Mouse (Mus musculus): Measurements from ENCODE around the gene Ifngr1.

Gene Ifngr1

DNA sequence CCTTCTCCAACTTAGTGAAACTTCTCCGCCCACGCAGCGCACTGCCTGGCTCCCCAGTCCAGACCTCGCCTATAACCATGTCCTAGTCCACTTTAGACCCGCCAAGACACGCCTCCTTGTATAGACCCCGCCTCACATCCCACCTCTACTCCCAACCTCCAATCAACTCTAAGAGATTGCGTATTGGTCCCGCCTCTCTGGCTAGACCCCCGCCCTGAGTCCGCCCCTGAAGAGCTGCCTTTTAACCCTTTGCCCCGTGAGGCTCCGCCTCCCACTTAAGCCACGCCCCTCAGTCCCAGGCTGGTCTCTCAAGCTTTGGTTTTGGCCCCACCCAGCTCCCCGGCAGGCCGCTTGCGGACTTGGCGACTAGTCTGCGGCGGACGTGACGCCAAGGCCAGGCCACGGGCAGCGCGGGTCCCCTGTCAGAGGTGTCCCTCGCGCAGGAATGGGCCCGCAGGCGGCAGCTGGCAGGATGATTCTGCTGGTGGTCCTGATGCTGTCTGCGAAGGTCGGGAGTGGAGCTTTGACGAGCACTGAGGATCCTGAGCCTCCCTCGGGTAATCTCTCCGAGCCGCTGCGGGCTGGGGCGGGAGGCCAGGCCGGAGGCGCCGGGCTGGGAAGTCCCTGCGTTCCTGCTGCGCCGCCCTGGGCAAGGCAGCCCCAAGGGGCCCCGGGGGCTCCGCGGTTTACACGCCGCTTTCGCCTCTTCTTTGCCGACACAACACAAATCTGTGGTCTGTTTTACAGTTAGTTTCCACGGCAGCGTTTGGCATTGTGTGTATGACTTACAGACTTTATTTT, at the start of gene Ifngr1:
Ifngr1 (plus strand) TSS at position 309 of the 801 bp plus-strand sequence.
- ChIA-PET POLR2A (interaction anchor here in 3 of 4 experiments (0.6 to 2.0 kb wide), 38 partner anchors 8 to 756 kb away, joined by 3 to 13 read pairs (median 3); partner anchors contain the start of genes Bclaf1 (in 1 of the 3), Map3k5 (in 1 of the 3), Mtfr2 (in 1 of the 3) and Olig3 (in 1 of the 3)), CTCF (interaction anchor here in 3 of 4 experiments (0.6 to 1.5 kb wide), 5 partner anchors 9 to 577 kb away, joined by 3 to 8 read pairs (median 4); no protein-coding TSS in a partner anchor)

DNA sequence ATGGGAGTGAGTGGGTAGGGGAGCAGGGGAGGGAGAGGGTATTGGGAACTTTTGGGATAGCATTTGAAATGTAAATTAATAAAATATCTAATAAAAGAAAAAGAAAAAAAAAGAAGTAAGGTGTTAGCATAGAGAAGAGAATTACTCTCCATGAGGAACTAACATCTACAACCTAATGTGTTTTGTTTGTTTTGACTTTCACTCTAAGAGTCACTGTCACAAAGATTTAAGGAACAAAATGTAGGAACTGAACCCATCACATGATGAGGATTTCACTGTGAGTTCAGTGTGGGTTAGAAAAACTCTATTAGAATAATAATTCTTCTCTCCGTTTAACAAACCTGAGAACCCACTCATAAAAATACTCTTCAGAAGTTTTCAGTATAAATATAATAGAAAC, 44.9 kb upstream of the Ifngr1 start:
- ChIA-PET CTCF (no interaction called here), POLR2A (no interaction called here)

DNA sequence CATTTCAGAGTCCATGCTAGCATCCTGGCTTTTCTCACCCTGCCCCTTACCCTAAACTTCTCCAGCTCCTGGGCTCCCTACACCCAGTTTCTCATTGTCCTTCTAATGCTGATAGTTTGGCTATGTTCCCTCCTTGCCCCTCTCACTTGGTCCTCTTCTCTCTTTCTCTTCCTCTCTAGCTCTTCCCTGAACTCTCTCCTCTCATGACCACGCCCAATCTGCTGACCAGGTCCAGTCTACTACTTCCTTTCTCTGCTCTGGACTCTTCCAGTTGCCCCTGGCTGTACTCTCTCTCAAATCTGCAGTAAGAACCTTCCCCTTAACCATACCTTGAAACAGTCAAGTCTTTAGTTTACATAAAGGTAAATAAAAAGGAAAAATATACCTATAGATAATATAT, 43.7 kb upstream of the Ifngr1 start:
- POLR2A ChIA-PET, result no interaction called here
- CTCF ChIA-PET, result no interaction called here

DNA sequence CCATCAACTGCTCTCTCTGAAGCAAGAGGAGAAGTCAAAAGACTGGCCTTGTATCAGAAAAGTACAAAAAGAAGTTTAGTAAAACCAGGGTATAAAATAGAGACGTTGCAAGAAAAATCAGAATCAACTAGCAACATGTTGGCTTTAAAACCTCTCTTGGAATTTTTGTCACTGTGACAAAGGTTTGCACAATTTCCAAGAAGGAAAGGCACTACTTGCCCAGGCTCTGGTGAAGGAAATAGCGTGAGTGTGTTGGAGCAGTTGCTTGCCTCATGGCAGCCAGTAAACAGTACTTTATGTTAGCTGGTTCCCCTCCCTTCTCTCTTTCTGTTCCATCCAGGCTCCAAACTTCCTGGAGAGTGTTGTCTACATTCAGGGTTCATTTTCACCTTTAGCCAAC, 43.3 kb upstream of the Ifngr1 start:
- POLR2A ChIA-PET, result no interaction called here
- CTCF ChIA-PET, result no interaction called here

DNA sequence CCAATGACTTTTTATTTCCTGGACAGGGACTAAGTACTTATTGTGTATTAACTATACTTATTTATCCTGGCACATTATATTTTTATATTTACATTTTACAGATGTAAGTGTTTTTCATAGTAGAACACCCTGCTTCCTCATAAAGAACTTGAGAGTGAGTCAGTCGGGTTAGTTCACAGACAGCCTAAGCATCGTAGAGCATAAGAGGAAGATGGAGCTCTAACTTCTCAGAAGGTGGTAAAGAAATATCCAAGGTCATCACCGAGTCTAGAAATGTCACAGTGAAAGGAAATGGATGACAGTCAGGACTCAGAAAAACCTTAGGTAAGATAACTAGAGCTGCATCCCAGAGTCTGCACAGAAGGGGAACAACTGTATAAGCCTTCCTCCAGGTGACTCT, 40.2 kb upstream of the Ifngr1 start:
- ChIA-PET CTCF (no interaction called here), POLR2A (no interaction called here)

DNA sequence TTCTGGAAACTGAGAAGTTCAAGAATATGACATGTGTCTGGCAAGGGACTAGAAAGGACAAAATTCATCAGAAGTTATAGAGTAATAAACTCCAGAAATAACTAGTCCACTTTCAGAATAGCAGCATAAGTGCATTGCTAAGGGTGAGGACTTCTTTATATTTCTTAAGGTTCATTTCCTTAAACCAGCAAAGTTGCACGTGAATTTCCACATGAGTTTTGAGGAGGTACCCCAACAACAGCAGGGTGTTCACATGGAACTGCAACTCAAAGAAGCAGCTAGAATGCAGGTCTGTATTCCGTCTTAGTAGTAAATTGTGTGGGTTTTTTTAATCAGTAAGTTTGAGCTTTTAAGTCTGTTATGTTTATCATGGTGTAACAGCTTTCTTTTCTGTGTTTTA, 37.9 kb upstream of the Ifngr1 start:
- ChIA-PET POLR2A (no interaction called here), CTCF (no interaction called here)

DNA sequence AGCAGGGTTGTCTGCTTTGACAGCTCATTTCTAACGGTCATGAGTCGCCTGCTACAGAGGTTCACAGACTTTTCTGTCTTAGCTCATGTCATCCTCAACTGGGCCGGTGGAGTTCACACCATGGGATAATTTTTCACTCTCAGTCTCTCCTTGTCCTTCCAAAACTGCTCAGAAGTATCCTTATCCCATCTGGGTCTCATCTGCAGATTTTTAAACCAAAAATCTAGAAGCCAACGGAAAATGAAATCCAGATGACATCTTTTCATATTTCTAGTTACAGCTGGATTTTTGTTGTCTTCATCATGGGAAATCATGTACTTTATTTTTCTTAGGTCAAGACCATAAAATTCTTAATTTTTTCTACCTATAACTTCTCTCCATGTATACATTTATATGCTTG, 34.1 kb upstream of the Ifngr1 start:
- ChIA-PET CTCF (no interaction called here), POLR2A (no interaction called here)

DNA sequence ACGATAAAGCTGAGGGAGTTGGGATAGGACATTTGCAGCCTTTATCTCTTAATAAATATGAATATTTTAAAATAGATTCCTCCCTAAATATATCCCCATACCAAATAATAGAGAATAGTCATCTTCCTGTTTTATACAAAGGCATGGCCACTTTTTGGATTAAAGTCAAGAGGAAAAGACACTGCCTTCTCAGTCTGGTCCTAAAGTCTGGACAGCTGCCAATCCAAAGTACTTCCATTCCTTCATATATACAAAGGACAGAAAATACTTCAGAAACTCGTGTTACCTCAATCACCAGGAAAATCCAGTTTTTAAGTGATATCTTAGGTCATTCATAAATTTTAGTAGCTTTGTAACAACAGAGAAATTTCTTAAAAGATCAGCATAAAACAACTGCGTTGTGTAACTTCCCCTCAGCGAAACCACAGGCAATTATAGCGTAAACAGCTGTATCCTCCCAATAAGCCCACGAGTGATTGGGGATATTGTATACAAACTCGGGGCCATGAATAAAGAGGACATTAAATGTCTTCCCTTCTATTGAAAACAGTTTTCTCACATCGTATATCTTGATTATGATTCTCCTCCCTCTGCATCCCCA, 32.1 kb upstream of the Ifngr1 start:
- POLR2A ChIA-PET, result no interaction called here
- CTCF ChIA-PET, result no interaction called here

DNA sequence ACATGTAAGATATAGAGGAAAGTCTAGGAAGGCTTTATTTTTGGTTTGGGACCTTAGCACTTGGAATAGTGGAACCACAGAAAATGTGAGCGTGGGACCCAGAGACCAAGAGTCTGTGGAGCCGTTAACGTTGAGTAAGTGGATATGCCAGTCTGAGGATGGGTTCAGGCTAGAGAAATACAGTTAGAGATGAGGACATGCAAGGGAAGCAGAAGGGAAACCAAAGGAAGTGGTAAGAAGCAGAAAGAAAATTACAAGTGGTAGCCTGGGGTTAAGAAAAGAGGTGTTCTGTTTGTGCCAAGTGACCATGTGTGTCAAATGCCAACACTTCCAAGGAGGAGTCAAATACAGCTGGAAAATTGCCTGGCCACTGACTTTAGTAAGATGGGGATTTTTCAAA, 29.2 kb upstream of the Ifngr1 start:
- CTCF ChIA-PET, result no interaction called here

DNA sequence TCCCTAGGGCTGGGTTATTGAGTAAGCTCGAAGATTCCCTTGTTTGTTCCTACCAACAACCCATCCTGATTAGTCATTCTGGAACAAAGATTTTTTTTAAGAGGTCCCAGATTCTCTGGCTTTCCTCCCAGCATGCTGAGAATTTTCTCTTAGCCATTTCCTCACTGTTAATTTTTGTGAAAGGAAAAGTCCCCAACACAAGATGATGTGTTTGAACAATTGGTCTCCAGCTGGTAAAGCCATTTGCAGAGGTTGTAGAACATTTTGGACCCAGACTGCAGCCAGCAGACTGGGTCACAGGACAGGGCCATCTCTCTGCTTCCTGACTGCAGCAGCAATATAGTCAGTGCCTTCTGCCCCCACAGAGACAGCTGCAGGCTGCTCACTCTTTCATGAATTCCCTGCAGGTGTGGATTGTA, 28.3 kb upstream of the Ifngr1 start:
- POLR2A ChIA-PET, result no interaction called here
- CTCF ChIA-PET, result no interaction called here

More for the DNA sequence above, 29.2 kb upstream of the Ifngr1 start:
- POLR2A ChIA-PET, result no interaction called here

DNA sequence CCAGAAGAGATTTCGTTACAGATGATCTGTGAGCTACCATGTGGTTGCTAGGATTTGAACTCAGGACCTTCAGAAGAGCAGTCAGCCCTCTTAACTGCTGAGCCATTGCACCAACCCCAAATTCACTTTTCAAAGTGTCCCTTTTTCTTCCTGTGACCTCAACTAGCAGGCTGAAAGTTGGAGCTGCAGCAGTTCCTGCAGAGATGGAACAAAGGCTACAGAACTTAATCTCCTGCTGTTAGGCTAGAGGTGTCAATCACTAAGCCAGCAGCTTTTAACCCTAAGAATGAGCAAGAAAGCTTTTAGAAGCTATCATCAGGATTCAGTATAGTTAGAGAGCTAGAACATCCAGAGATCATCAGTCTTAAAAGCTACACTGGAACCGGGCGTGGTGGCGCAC, 24.3 kb upstream of the Ifngr1 start:
- ChIA-PET CTCF (no interaction called here), POLR2A (no interaction called here)

DNA sequence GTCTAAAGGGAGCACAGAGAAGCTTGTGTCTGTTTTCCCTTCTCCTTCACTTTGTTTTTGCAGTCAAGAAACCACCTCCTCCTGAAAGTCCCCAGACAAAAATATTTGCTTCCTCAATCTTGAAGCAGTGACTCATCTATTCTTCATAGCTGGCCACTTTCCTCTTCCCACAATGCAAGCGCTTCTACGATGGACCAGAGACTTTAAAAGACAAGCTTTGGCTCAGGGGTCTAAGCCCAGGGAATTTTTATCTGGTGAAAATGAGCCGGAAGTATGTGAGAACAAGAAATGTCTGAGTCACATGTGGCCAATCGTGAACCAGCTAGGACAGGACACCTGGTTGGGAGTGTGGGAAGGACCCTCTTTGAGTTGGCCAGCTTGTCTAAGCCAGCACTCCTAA, 21.5 kb upstream of the Ifngr1 start:
- POLR2A ChIA-PET, result interaction anchor here in 1 of 4 experiments (1.4 kb wide), 1 partner anchor 21 kb away, joined by 3 read pairs; the partner anchor contains the start of gene Ifngr1
- CTCF ChIA-PET, result no interaction called here

DNA sequence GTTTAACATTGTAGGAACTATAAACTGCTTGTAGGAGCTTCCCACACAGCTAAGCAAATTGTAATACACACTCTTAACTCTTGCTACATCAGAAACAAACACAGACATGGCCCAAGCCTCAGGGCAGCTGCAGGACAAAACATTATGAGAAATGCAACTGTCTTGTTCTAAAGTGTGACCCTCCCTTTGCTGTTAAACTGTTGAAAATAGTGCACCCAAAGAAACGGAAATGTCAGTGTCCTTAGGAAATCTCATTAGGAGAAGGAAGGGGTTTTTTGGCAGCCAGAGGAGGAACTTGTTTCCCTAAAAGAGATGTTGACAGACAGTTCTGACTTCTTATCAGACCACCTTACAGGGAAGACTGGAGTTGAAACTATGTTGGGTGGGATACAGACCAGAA, 21.0 kb upstream of the Ifngr1 start:
- ChIA-PET CTCF (no interaction called here), POLR2A (interaction anchor here in 1 of 4 experiments (1.4 kb wide), 1 partner anchor 21 kb away, joined by 3 read pairs; the partner anchor contains the start of gene Ifngr1)

DNA sequence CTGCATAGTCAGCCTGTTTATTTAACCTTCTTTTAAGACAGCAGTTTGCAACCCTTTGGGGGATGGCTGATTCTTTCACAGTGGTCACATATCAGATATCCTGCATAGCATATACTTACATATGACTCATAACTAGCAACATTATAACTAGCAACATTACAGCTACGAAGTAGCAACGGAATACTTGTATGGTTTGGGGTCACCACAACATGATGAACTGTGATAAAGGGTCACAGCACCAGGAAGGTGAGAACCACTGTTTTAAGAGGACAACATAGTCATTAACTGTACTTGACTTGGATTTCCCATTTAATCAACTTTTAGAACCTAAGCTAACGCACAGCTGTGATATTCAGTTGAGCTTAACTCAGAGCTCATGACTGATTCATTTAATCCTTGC, 14.2 kb upstream of the Ifngr1 start:
- POLR2A ChIA-PET, result interaction anchor here in 2 of 4 experiments (1.7 to 2.0 kb wide), 2 partner anchors 14 kb away, joined by 5 to 10 read pairs; partner anchors contain the start of gene Ifngr1 (in 2 of the 2)
- CTCF ChIA-PET, result interaction anchor here in 1 of 4 experiments (0.6 kb wide), 1 partner anchor 541 kb away, joined by 3 read pairs; no protein-coding TSS in a partner anchor

DNA sequence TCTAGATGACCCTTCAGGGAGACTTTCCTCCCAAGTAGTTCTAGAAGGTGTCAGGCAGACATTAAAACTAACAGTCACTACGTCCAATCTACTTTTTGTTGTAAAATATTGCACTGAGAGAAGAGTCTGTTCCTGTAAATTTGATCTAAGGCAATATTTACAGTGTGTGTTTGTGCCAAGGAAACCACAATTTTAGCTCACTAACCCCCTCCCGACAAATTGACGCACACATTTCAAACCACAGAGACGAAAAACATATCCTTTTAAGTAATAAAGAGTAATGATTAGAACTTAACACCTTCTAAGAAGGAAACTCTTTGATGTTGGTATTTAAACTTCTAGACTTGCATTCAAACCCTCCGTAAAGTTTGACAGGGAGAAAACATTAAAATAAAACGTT, 13.7 kb upstream of the Ifngr1 start:
- ChIA-PET POLR2A (interaction anchor here in 2 of 4 experiments (1.7 to 2.0 kb wide), 2 partner anchors 14 kb away, joined by 5 to 10 read pairs; partner anchors contain the start of gene Ifngr1 (in 2 of the 2)), CTCF (interaction anchor here in 1 of 4 experiments (0.6 kb wide), 1 partner anchor 541 kb away, joined by 3 read pairs; no protein-coding TSS in a partner anchor)

DNA sequence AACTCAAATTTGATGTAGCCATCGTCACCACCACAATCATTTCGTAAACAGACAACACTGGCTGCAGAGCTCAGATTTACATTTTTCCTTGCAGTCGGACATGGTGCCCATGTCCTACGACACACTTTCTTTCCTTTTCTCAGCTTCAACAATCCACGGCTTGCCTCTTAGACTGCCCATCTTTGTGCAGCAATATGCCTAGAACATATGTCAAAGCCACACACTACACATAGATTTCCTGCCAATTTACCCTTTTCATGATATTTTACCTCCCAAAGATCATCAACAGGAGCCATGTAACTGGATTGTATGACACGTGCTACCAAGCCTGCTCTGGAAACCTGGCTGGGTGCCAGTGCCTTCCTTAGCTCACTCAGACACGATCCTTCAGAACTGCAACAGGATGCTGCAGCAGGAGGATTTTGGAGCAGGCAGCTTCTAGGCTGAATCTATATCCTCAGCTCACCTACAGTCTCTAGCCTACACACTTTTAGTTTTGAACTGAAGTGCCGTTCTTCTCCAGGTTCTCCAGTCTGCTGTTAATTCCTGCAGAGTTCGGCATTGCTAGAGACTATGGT, 13.3 kb upstream of the Ifngr1 start:
- POLR2A ChIA-PET, result interaction anchor here in 1 of 4 experiments (2.0 kb wide), 1 partner anchor 13 kb away, joined by 10 read pairs; the partner anchor contains the start of gene Ifngr1
- CTCF ChIA-PET, result no interaction called here

DNA sequence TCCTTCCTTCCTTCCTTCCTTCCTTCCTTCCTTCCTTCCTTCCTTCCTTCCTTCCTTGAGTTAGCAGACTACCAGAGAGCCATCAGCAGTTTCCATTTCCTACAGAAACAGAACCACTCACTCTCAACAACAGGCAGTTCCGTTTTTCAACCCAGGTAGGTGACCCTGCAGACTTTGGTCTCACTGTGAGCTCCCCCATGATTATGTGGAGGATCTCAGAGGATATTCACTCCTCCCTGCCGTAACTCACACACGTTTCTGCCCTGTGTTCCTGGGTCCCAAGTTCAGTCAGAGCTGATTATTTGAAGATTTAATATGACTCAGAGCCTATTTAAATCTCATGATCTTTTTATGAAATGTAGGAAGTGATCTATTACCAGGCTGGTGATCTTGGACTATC, 11.1 kb upstream of the Ifngr1 start:
- CTCF ChIA-PET, result interaction anchor here in 1 of 4 experiments (0.7 kb wide), 1 partner anchor 12 kb away, joined by 3 read pairs; no protein-coding TSS in a partner anchor
- POLR2A ChIA-PET, result no interaction called here

DNA sequence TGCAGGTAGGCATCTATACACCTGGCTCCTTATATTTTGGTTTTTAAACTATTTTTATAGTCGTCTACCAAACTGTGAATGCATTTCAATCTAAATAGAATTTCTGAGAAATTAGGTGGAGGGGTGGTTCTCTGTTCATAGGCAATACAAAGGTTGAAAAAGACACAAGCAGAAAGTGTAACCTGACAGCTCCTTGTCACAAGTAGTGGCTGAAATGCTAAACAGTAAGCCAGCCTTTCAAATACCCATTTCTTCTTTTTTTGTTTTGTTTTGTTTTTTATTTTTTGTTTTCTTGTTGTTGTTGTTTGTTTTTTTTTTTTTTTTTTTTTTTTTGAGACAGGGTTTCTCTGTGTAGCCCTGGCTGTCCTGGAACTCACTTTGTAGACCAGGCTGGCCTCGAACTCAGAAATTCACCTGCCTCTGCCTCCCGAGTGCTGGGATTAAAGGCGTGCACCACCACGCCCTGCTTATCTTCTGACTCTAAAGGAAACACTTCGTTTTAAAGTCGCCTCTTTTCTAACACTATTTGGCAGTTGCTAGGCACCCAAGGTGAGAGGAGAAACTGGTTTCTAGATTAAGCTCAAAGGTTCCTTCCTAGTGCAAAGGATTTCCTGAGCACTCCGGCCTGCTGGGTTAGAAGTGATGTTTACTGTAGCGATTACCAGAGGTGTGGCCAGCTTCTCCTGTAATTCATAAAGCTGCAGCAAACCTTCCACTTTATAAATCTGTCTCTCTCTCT, 9.7 kb upstream of the Ifngr1 start:
- ChIA-PET POLR2A (interaction anchor here in 3 of 4 experiments (0.7 to 1.5 kb wide), 4 partner anchors 10 to 307 kb away, joined by 3 to 7 read pairs (median 4); partner anchors contain the start of gene Ifngr1 (in 2 of the 3)), CTCF (no interaction called here)

DNA sequence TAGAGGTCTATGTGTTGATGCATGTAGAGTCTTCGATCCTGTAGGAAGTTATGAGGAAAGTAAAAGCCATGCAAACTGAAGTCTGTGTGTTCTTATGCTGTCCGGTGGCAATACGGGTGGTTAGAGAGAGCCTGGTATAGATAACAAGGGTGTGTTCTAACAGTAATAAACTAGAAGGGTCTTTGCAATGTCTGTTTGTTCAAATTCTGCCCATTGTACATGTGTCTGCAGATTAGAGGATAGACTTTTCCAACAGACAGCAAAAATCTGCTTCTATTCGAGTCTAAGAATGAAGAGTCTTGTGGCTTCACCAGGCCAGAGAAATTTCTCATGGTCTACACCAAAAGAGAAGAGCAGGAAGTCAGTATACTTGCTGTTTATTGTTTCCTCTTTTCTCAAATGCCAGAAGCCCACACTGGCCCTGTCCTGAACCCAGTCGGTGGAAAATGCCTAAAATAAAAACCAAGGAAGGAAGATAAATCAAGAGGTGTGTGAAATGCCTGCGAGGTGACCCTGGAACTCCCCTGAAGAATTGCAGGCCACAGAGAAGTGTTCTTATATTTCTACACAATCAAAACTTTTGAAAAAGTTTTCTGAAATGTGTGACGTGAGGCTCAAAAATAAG, 8.8 kb upstream of the Ifngr1 start:
- ChIA-PET CTCF (no interaction called here), POLR2A (interaction anchor here in 2 of 4 experiments (1.1 to 1.5 kb wide), 2 partner anchors 9 kb away, joined by 4 to 7 read pairs; partner anchors contain the start of gene Ifngr1 (in 2 of the 2))

Data from embryonic stem cell, embryonic (primary cell).